Mouse (Mus musculus) telencephalon, adult 2 months (tissue): Measurements from ENCODE around the gene Dpy19l3.

ENCODE experiments used
- DNase-seq: peaks from one replicate; pipeline ENCODE4 v3.0.0-alpha.2; 2011; ENCODE audit warnings: low read depth, low spot score

Gene Dpy19l3

GRCm38 (mm10) chr7:35750873-35751272 is 3.4 kb downstream of the Dpy19l3 start:
- DNase-seq, result no peak

- no peak for DNase-seq
These were observed 6.8 kb downstream of the Dpy19l3 start for GRCm38 (mm10) chr7:35747397-35747964.

DNA sequence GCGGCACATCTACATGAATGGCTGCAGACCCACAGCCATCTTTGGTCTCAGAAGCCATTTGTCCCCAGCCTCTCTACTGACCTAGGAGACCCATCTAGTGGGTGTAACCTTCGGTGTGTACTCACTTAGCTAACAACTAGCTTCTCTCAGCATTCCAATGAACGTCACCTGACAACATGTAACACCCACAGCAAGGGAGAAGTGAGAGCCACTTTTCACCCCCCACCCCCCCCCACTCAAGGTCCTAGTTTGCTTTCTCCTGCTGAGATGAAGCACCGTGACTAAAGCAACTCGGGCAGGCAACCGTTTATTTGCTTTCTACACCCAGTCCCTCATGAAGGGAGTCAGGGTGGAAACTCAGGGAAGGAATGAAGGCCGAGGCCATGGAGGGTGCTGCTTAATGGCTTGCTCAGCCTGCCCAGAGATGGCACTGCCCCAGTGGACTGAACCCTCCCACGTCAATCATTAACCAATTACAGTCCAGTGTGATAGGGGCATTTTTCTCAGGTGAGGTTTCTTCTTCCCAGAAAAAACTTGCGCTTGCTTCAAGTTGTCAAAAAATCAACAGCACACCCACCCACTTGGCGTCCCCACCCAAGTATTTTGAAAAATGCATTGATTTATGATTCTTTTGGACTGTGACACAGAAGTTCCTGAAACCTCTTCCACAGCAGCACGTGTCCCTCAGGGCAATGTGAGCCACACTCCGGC is 7.4 kb downstream of the Dpy19l3 start:
- DNase-seq, result no peak

GRCm38 (mm10) chr7:35745281-35745702 is 9.0 kb downstream of the Dpy19l3 start:
- DNase-seq, result no peak

- DNase-seq, result peak; percentile 92
These were observed 9.5 kb downstream of the Dpy19l3 start for GRCm38 (mm10) chr7:35744771-35745170.

- no peak for DNase-seq
These were observed 11.9 kb downstream of the Dpy19l3 start for GRCm38 (mm10) chr7:35742310-35742709.

DNA sequence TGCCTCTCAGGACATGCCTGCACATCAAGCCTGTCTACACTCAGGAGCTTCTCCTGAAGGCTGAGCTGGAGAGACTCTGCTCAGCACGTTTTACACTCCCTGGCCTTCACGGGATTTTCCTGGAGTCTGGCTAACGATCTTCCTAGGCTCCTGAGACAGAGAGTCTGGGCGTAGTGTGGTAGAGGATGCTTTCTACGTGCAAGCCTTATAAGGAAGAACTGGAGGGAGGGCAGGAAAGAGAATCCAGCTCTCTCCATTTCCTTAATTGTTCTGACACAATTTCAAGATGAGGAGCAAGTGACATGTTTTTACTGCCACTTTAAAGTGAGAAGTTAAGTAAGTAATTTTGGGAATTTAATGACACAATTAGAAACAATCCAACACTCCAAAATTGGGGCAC is 12.4 kb downstream of the Dpy19l3 start:
- no peak for DNase-seq

DNA sequence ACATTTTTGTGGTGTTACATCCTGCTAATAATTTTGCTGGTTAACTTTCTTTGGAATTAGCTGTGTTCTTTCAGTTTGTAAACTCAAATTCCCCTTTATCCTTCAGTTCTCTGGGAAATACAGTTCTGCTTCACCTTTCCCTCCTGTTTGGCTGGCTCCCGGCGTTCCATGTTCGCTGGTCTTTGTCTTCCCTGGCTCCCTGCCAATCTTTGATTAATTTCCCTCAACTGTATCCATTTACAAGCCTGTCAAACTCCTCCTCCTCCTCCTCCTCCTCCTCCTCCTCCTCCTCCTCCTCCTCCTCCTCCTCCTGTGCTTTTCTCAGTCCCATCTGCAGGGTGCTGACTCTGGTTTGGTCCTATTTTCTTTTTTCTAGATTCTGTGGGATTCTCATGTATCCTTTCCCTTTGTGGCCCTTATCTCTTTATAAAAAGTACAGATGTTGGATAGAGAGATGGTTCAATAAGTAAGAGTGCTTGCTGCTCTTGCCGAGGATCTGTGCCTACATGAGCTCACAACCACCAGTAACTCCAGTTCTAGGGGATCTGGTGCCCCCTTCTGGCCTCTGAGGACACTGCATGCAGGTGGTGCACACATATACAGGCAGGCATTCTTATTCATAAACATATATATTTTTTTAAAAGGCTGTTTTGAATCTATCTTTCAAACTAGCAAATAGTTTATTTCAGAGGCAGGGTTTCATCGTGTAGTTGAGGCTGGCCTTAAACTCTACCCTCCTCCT is 13.6 kb downstream of the Dpy19l3 start:
- no peak for DNase-seq

GRCm38 (mm10) chr7:35738871-35739270 is 15.4 kb downstream of the Dpy19l3 start:
- no peak for DNase-seq

DNA sequence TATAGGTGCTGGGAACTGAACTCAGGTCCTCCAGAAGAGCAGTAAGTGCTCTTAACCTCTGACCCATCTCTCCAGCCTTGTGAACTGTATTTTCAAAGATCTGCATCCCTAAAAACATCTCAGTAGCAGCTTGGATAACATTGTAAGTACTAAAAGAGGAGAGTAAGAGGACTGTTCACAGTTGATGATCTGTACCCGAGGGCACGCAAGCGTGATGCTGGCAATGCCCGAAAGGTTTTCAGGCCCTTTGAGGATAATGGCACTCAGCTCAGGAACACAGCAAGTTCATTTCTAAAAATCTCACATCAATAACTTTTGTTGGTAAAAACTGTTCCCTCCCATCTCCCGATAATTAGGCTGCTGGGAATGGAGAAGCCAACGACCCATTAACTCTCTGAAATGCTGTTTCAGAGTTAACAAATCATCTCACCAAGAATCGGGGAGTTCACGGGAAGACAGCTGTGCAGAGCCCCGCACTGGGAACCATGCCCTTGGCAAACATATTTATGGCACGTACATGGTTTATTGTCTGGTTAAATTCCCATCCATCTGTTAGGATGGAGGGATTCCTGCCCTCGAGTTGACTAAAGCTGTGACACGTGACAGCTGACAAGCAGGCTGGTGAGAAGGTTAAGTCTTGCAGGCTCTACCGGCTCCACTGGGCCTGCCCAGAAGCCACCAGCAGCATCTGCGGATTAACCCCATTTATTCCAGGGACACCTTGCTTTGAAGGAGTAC is 20.8 kb downstream of the Dpy19l3 start:
- DNase-seq, result no peak

DNA sequence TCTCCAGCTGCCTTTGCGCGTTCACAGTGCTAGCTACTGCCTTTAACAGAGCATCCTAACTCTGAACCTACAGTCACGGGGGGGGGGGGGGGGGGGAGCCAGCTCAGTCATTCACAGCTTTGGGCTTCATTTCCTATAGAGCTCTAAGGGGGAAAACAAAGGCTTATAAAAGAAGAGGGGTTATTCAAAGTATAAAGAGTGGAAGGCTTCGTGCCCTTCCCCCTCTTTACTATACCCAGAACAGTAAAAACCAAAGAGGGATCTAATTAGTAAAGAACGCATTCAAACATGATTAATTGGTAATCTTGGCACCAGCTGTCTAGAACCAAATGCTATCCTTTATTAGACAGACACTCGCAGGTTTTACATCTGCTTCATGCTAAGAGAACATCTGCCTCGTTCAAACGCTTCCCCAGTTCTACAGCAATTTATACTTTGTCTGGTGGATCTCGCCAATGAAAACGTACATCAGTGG is 21.6 kb downstream of the Dpy19l3 start:
- no peak for DNase-seq

DNA sequence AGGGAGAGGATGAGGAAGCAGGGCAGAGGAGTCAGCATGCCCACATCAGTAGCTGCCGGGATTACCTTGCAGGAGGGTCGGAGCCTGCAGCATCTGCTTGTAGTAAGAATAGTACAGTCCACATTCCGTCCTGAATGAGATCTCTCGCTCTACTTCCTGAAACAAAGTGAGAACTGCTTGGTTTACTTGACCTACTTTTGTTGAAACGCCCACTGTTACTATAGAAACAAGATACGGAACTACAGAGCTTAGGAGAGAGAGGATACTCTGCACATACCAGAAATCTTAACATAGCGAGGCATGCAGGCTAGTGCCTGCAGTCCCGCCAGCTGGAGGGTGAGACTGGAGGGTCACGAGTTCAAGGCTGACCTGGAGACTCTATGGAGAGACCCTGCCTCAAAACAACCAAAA is 24.6 kb downstream of the Dpy19l3 start:
- DNase-seq, result peak; percentile 81

DNA sequence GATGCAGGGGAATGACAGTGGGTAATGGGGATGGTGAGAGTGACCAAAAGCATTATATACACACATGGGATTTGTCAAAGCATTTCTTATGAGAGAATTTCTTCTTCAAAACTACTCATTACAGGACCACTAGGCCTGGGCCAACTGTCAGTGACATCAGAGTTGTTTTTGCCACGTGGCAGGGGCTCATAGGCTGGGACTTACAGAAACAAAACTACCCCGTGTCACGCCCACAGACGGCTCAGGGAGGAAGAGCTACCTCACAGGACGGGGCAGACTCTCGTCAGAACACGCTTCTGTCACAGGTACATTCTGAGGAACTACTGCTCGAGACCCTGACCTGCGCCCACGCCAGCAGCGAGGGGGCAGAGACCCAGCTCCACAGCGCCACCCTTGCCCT is 25.9 kb downstream of the Dpy19l3 start:
- no peak for DNase-seq

GRCm38 (mm10) chr7:35723035-35723434 is 31.2 kb downstream of the Dpy19l3 start:
- DNase-seq, result no peak

DNA sequence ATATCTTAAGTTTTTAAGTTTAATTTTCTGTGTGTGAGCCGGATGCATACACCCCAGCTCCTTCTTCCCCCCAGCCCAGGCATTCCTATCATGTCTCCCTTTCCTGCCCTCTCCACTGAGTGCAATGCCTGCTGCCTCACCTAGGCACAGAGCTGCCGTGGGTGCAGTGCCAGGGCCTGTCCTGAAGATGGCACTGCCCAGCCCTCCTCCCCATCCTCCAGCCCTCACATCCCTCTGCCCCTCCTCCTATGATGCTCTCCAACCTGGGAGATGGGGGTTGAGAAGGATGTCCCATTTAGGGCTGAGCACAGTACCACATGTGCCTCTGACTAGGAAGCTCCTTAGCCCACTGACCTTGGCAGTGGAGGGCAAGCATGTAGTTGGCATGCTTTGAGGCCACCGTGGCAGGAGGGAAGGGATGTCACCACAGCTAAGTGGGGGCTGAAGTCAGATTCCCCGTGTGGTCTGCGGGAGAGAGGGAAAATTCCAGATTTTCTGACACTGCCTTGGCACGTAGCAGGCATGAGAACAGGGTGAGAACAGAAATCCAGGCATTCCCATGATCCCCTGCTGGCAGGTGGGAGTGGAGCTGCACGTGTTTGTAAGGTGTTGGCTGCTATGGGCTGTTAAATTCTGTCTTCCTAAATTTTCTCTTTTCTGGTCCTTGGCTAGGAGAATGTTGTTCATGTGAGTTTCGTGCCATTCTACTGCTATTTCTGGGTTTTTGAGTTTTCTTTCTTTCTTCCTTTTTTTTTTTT is 35.7 kb downstream of the Dpy19l3 start:
- DNase-seq, result no peak

GRCm38 (mm10) chr7:35710366-35710765 is 43.9 kb downstream of the Dpy19l3 start:
- no peak for DNase-seq

- no peak for DNase-seq
These were observed 46.2 kb downstream of the Dpy19l3 start for GRCm38 (mm10) chr7:35708101-35708500.

DNA sequence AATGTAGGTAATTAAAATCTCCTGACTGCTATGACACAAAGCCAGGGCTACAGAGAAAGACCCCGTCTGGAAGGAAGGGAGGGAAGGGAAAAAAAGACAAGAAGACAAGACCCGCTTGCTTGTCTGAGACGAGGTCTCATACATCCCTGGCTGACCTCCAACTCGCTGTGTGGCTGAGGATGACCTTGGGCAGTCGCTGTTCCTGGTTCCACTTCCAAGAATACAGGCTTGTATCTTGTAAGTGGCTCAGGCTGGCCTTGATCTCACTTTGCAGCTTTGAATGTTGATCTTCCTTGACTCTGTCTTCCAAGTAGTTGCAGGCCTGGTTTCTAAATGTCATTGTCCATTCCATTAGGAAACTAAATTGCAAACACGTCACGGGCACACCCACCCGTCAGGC is 55.2 kb downstream of the Dpy19l3 start:
- no peak for DNase-seq

DNA sequence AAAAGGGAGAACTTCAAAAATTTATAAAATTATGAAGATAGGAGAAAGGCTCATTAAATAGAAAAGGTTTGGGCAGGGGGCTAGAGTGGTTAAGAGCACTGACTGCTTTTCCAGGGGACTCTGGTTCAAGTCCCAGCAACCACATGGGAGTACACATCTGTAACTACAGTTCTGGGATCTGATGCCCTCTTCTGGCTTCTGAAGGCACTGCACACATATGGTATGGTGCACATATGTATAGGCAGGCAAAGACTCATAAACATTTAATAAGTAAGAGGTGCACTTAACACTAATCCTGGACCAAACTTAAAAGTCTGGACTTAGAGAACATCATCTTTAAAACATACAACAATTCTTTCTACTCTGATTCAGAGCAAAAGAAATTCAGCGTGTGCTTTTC is 56.2 kb downstream of the Dpy19l3 start:
- DNase-seq, result no peak

GRCm38 (mm10) chr7:35692641-35693040 is 61.6 kb downstream of the Dpy19l3 start:
- no peak for DNase-seq

DNA sequence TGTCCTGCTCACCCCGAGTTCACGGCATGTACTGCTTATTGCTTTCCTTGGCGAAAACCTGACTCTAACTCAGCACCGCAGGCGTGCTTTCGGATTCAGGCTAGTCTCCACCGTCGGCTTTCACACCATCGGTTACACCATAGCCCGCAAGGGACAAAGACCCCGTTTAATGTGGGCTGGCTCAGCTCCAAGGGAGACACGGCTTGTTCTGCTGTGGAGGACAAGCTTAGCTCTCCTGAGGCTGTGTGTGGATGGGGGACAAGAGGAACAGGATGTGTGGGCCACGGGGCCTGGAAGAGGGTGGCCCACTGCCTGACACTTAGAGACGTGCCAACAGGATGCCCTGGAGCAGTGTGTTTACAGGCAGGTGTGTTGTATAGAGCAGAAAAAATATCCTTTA is 62.1 kb downstream of the Dpy19l3 start:
- no peak for DNase-seq
